Mouse (Mus musculus): Measurements from ENCODE around the gene Xlr5c. TPM values are rescaled to one million over a fixed set of nuclear protein-coding genes. Genes with fewer than 3 reads are reported as not detected.
"Not testable (repeated sequence)": the region's sequence is repeated elsewhere in the genome, so short reads cannot be mapped to it uniquely, and the experiment has no call there.

Gene Xlr5c
- polyA plus RNA-seq, 1 experiment from 2014 or later, result not detected

- DNase-seq; H3K9ac ChIP-seq (replicated peaks; ENCODE audit: low read length); H3K27ac ChIP-seq (replicated peaks; ENCODE audit: low read depth, low read length); ATAC-seq (ENCODE audit: low FRiP score, low TSS enrichment); H3K36me3 ChIP-seq (ENCODE audit: control insufficient read depth, insufficient read depth, low read length); H3K4me3 ChIP-seq (replicated peaks; ENCODE audit: low read depth, low read length); H3K4me2 ChIP-seq (ENCODE audit: low read length); H3K27me3 ChIP-seq (ENCODE audit: control insufficient read depth, insufficient read depth, low read length); H3K4me1 ChIP-seq (ENCODE audit: control insufficient read depth, insufficient read depth, low read length); H3K9me3 ChIP-seq (ENCODE audit: control insufficient read depth, low read length): not testable (repeated sequence)
- 70% methylated on average over 8 of the region's 10 CpGs for whole genome bisulfite sequencing
These were observed 3.0 kb upstream of the Xlr5c start for GRCm38 (mm10) chrX:73295745-73296144.

- H3K4me1 ChIP-seq (ENCODE audit: control insufficient read depth, insufficient read depth, low read length); H3K27ac ChIP-seq (replicated peaks; ENCODE audit: low read depth, low read length); ATAC-seq (ENCODE audit: low FRiP score, low TSS enrichment); H3K27me3 ChIP-seq (ENCODE audit: control insufficient read depth, insufficient read depth, low read length); DNase-seq; H3K4me3 ChIP-seq (replicated peaks; ENCODE audit: low read depth, low read length); H3K9ac ChIP-seq (replicated peaks; ENCODE audit: low read length); H3K9me3 ChIP-seq (ENCODE audit: control insufficient read depth, low read length); H3K4me2 ChIP-seq (ENCODE audit: low read length); H3K36me3 ChIP-seq (ENCODE audit: control insufficient read depth, insufficient read depth, low read length): not testable (repeated sequence)
- 90% methylated on average over 14 of the region's 14 CpGs for WGBS
These were observed 27.5 kb downstream of the Xlr5c start, which contains the start of gene Xlr3c for GRCm38 (mm10) chrX:73265270-73265669. Gene Xlr3c (minus strand): TSS chrX:73265390.

GRCm38 (mm10) chrX:73262428-73262827 is 30.3 kb downstream of the Xlr5c start:
- 89% methylated on average over 1 of the region's 2 CpGs for WGBS
- not testable (repeated sequence) for ATAC-seq (ENCODE audit: low FRiP score, low TSS enrichment); H3K4me3 ChIP-seq (replicated peaks; ENCODE audit: low read depth, low read length); DNase-seq; H3K4me2 ChIP-seq (ENCODE audit: low read length); H3K27ac ChIP-seq (replicated peaks; ENCODE audit: low read depth, low read length); H3K27me3 ChIP-seq (ENCODE audit: control insufficient read depth, insufficient read depth, low read length); H3K4me1 ChIP-seq (ENCODE audit: control insufficient read depth, insufficient read depth, low read length); H3K36me3 ChIP-seq (ENCODE audit: control insufficient read depth, insufficient read depth, low read length); H3K9ac ChIP-seq (replicated peaks; ENCODE audit: low read length); H3K9me3 ChIP-seq (ENCODE audit: control insufficient read depth, low read length)

DNA sequence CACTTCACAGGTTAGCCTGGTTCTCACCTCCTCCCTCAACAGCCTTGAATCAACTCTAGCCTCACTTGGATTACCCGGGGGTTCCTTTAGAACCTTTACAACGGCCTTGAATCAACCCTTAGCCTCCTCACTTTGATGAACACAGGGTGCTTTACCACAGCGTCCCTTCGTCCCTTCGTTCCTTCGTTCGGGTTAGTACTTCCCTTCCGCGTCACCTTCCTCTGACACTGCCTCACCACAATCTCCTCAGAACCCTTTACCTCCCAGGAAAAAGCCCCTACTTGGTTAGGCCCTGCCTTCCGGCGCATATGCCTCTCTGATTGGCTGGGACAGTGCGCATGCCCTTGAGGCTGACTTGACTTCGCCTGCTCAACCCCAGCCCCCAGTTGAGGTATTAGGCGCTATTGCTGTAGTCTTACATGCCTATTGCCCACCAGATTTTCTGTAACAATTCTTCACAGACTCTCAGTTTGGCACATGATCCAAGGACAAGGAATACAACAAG is 49.9 kb downstream of the Xlr5c start, which contains the start of gene Xlr4c:
Gene Xlr4c (minus strand): TSS at position 310 of the 505 bp plus-strand sequence.
- H3K4me3 ChIP-seq (replicated peaks; ENCODE audit: low read depth, low read length); ATAC-seq (ENCODE audit: low FRiP score, low TSS enrichment); H3K27ac ChIP-seq (replicated peaks; ENCODE audit: low read depth, low read length); H3K9ac ChIP-seq (replicated peaks; ENCODE audit: low read length); DNase-seq; H3K36me3 ChIP-seq (ENCODE audit: control insufficient read depth, insufficient read depth, low read length); H3K9me3 ChIP-seq (ENCODE audit: control insufficient read depth, low read length); H3K4me2 ChIP-seq (ENCODE audit: low read length); H3K27me3 ChIP-seq (ENCODE audit: control insufficient read depth, insufficient read depth, low read length); H3K4me1 ChIP-seq (ENCODE audit: control insufficient read depth, insufficient read depth, low read length): not testable (repeated sequence)
- WGBS, result 88% methylated on average over 12 of the region's 14 CpGs

Other genes with a start within 250 kb of the Xlr5c start
- 1.8 and 2.1 TPM in 2 replicates for gene Pnma3, start 228.2 kb downstream of the Xlr5c start, polyA plus RNA-seq (2014; fragmentation: Nextera tagmentation; extraction: Ambion mirVana)
- gene Xlr4a, start 210.5 kb downstream of the Xlr5c start, polyA plus RNA-seq (2014; fragmentation: Nextera tagmentation; extraction: Ambion mirVana), result 0.62 TPM in 1 of 2 replicates, not detected in the other
- 2.9 and 4.7 TPM in 2 replicates for gene Xlr3a, start 195.9 kb downstream of the Xlr5c start, polyA plus RNA-seq (2014; fragmentation: Nextera tagmentation; extraction: Ambion mirVana)
- gene Gm14685, start 175.9 kb downstream of the Xlr5c start, polyA plus RNA-seq (2014; fragmentation: Nextera tagmentation; extraction: Ambion mirVana), result 0.61 and 1.5 TPM in 2 replicates
- not detected in 2 replicates for gene Xlr5b, start 144.2 kb downstream of the Xlr5c start, polyA plus RNA-seq (2014; fragmentation: Nextera tagmentation; extraction: Ambion mirVana)
- gene DXBay18, start 143.5 kb downstream of the Xlr5c start, polyA plus RNA-seq (2014; fragmentation: Nextera tagmentation; extraction: Ambion mirVana), result 0.72 and 0.86 TPM in 2 replicates
- gene Spin2d, start 116.0 kb downstream of the Xlr5c start, polyA plus RNA-seq (2014; fragmentation: Nextera tagmentation; extraction: Ambion mirVana), result not detected in 2 replicates
- gene Xlr3b, start 100.8 kb downstream of the Xlr5c start, polyA plus RNA-seq (2014; fragmentation: Nextera tagmentation; extraction: Ambion mirVana), result 7.7 and 16.2 TPM in 2 replicates
- gene Xlr4b, start 78.6 kb downstream of the Xlr5c start, polyA plus RNA-seq (2014; fragmentation: Nextera tagmentation; extraction: Ambion mirVana), result 0.38 TPM in 1 of 2 replicates, not detected in the other
- gene F8a, start 64.7 kb downstream of the Xlr5c start, polyA plus RNA-seq (2014; fragmentation: Nextera tagmentation; extraction: Ambion mirVana), result 30.3 and 34.9 TPM in 2 replicates
- gene Xlr4c, start 49.8 kb downstream of the Xlr5c start, polyA plus RNA-seq (2014; fragmentation: Nextera tagmentation; extraction: Ambion mirVana), result 0.28 TPM in 1 of 2 replicates, not detected in the other
- 0.19 and 0.25 TPM in 2 replicates for gene Xlr3c, start 27.6 kb downstream of the Xlr5c start, polyA plus RNA-seq (2014; fragmentation: Nextera tagmentation; extraction: Ambion mirVana)
- gene Xlr5a, start within 50 bp of the Xlr5c start, polyA plus RNA-seq (2014; fragmentation: Nextera tagmentation; extraction: Ambion mirVana), result not detected in 2 replicates
- gene Gm45015, start 43.9 kb upstream of the Xlr5c start, polyA plus RNA-seq (2014; fragmentation: Nextera tagmentation; extraction: Ambion mirVana), result not detected in 2 replicates
- 12.3 and 13.5 TPM in 2 replicates for gene Zfp275, start 49.6 kb upstream of the Xlr5c start, polyA plus RNA-seq (2014; fragmentation: Nextera tagmentation; extraction: Ambion mirVana)
- not detected in 2 replicates for gene Gm18336, start 105.8 kb upstream of the Xlr5c start, polyA plus RNA-seq (2014; fragmentation: Nextera tagmentation; extraction: Ambion mirVana)
- gene Zfp92, start 118.1 kb upstream of the Xlr5c start, polyA plus RNA-seq (2014; fragmentation: Nextera tagmentation; extraction: Ambion mirVana), result 0.65 and 0.87 TPM in 2 replicates
- gene Trex2, start 142.4 kb upstream of the Xlr5c start, polyA plus RNA-seq (2014; fragmentation: Nextera tagmentation; extraction: Ambion mirVana), result not detected in 2 replicates
- gene Haus7, start 166.1 kb upstream of the Xlr5c start, polyA plus RNA-seq (2014; fragmentation: Nextera tagmentation; extraction: Ambion mirVana), result 67.1 and 69.1 TPM in 2 replicates
- 9.2 and 30.6 TPM in 2 replicates for gene Bgn, start 190.6 kb upstream of the Xlr5c start, polyA plus RNA-seq (2014; fragmentation: Nextera tagmentation; extraction: Ambion mirVana)
- 4.9 and 5.0 TPM in 2 replicates for gene Atp2b3, start 210.1 kb upstream of the Xlr5c start, polyA plus RNA-seq (2014; fragmentation: Nextera tagmentation; extraction: Ambion mirVana)